In genomic region chr17:30210262-30210661, GRCm38 (mm10) we compare ENCODE assay signal across 15 mouse cellular contexts.
"Had no signal": no experiment of that assay in that cellular context is flagged by ENCODE, and none has a peak within 500 bp of the region (broad histone marks: within the 10 kb centered on the region; RNA-seq: fewer than 3 reads in every experiment).

No protein-coding gene starts in this region.

- DNase-seq: kidney, postnatal 14 days; layer of hippocampus, postnatal 36 days; left cerebral cortex, postnatal 4 days; liver, embryonic 13.5 days; liver, postnatal 0 days; lung, postnatal 14 days; right cerebral cortex, adult 18-20 months; thymus, postnatal 4 days had no signal

- H3K9me3 ChIP-seq: kidney, embryonic 15.5 days; liver, embryonic 13.5 days; lung, embryonic 15.5 days; megakaryocyte, embryonic 14.5 days; midbrain, embryonic 12.5 days; neural tube, embryonic 15.5 days had no signal

- H3K27ac ChIP-seq: kidney, embryonic 15.5 days; liver, embryonic 13.5 days; lung, embryonic 15.5 days; macrophage; midbrain, embryonic 12.5 days; neural tube, embryonic 15.5 days; stomach, postnatal 0 days had no signal

- H3K4me3 ChIP-seq: kidney, embryonic 15.5 days; liver, embryonic 13.5 days; lung, embryonic 15.5 days; megakaryocyte, embryonic 14.5 days; midbrain, embryonic 12.5 days; neural tube, embryonic 15.5 days had no signal

- H3K4me2 ChIP-seq: kidney, embryonic 15.5 days; liver, embryonic 13.5 days; lung, embryonic 15.5 days; midbrain, embryonic 12.5 days; neural tube, embryonic 15.5 days had no signal

- H3K9ac ChIP-seq: kidney, embryonic 15.5 days; liver, embryonic 13.5 days; liver, postnatal 0 days; lung, embryonic 15.5 days; midbrain, embryonic 12.5 days; neural tube, embryonic 15.5 days had no signal

- H3K4me1 ChIP-seq: lung, embryonic 15.5 days had no signal

- H3K27me3 ChIP-seq: kidney, embryonic 15.5 days; liver, embryonic 13.5 days; lung, embryonic 15.5 days; megakaryocyte, embryonic 14.5 days; midbrain, embryonic 12.5 days; neural tube, embryonic 15.5 days had no signal

- ATAC-seq: liver, postnatal 0 days had no signal
